Mouse (Mus musculus): Measurements from ENCODE around the gene 4930562C15Rik. TPM values are rescaled to one million over a fixed set of nuclear protein-coding genes. Genes with fewer than 3 reads are reported as not detected.

Gene 4930562C15Rik
- total and polyA plus RNA-seq, 2 experiments from 2014 or later = 0.17 TPM; not detected in 1

- Histone ChIP-seq H3K9me3 (ENCODE audit: low read length) (no peaks in the 10 kb centered on the region), H3K27me3 (ENCODE audit: insufficient read depth, low read length) (no peaks in the 10 kb centered on the region), H3K4me1 (ENCODE audit: insufficient read depth) (no peaks in the 10 kb centered on the region), H3K9ac (no peak overlapping the region), H3K4me3 (ENCODE audit: low read depth, low read length) (no peak overlapping the region), H3K27ac (ENCODE audit: low read depth, low read length) (no peak overlapping the region), H3K36me3 (ENCODE audit: insufficient read depth) (peaks cover 57% of the 10 kb centered on the region), H3K4me2 (ENCODE audit: low read depth) (no peak overlapping the region)
- WGBS = 86% methylated on average over 2 of the region's 2 CpGs
- ATAC-seq (no peak), DNase-seq (no peak)
- TF ChIP-seq CTCF (IDR thresholded peaks at IDR 0.05; ENCODE audit: low read depth) = no peak
Observed at GRCm38 (mm10) chr16:4916608-4917007, 81.4 kb downstream of the 4930562C15Rik start.

Other genes with a start within 250 kb of the 4930562C15Rik start
- 13.3 and 15.2 TPM in 2 replicates for gene Glis2, start 240.7 kb upstream of the 4930562C15Rik start, total RNA-seq (2014; rRNA removed)
- 7.1 and 11.6 TPM in 2 replicates for gene Glis2, start 240.7 kb upstream of the 4930562C15Rik start, polyA plus RNA-seq (2015; fragmentation: Nextera tagmentation; extraction: Ambion mirVana)
- 52.2 and 54.5 TPM in 2 replicates for gene Pam16, start 210.4 kb upstream of the 4930562C15Rik start, total RNA-seq (2014; rRNA removed)
- gene Pam16, start 210.4 kb upstream of the 4930562C15Rik start, polyA plus RNA-seq (2015; fragmentation: Nextera tagmentation; extraction: Ambion mirVana) = 138 and 161 TPM in 2 replicates
- 5.5 and 6.5 TPM in 2 replicates for gene Vasn, start 195.5 kb upstream of the 4930562C15Rik start, total RNA-seq (2014; rRNA removed)
- gene Vasn, start 195.5 kb upstream of the 4930562C15Rik start, polyA plus RNA-seq (2015; fragmentation: Nextera tagmentation; extraction: Ambion mirVana) = 3.0 and 3.6 TPM in 2 replicates
- 47.2 and 51.5 TPM in 2 replicates for gene Dnaja3, start 195.4 kb upstream of the 4930562C15Rik start, total RNA-seq (2014; rRNA removed)
- gene Dnaja3, start 195.4 kb upstream of the 4930562C15Rik start, polyA plus RNA-seq (2015; fragmentation: Nextera tagmentation; extraction: Ambion mirVana) = 37.5 and 48.6 TPM in 2 replicates
- gene Coro7, start 155.6 kb upstream of the 4930562C15Rik start, total RNA-seq (2014; rRNA removed) = 24.9 and 25.2 TPM in 2 replicates
- 23.5 and 29.3 TPM in 2 replicates for gene Coro7, start 155.6 kb upstream of the 4930562C15Rik start, polyA plus RNA-seq (2015; fragmentation: Nextera tagmentation; extraction: Ambion mirVana)
- 45.7 and 46.1 TPM in 2 replicates for gene Nmral1, start 116.1 kb upstream of the 4930562C15Rik start, total RNA-seq (2014; rRNA removed)
- 42.9 and 44.3 TPM in 2 replicates for gene Nmral1, start 116.1 kb upstream of the 4930562C15Rik start, polyA plus RNA-seq (2015; fragmentation: Nextera tagmentation; extraction: Ambion mirVana)
- gene Hmox2, start 109.1 kb upstream of the 4930562C15Rik start, total RNA-seq (2014; rRNA removed) = 54.5 and 63.7 TPM in 2 replicates
- gene Hmox2, start 109.1 kb upstream of the 4930562C15Rik start, polyA plus RNA-seq (2015; fragmentation: Nextera tagmentation; extraction: Ambion mirVana) = 88.7 and 92.5 TPM in 2 replicates
- gene Cdip1, start 45.1 kb upstream of the 4930562C15Rik start, total RNA-seq (2014; rRNA removed) = 89.5 and 99.0 TPM in 2 replicates
- 107 and 115 TPM in 2 replicates for gene Cdip1, start 45.1 kb upstream of the 4930562C15Rik start, polyA plus RNA-seq (2015; fragmentation: Nextera tagmentation; extraction: Ambion mirVana)
- gene Ubald1, start 44.9 kb downstream of the 4930562C15Rik start, total RNA-seq (2014; rRNA removed) = 27.7 and 37.7 TPM in 2 replicates
- 79.2 and 80.7 TPM in 2 replicates for gene Ubald1, start 44.9 kb downstream of the 4930562C15Rik start, polyA plus RNA-seq (2015; fragmentation: Nextera tagmentation; extraction: Ambion mirVana)
- 123 and 167 TPM in 2 replicates for gene Mgrn1, start 50.8 kb downstream of the 4930562C15Rik start, total RNA-seq (2014; rRNA removed)
- 96.1 and 109 TPM in 2 replicates for gene Mgrn1, start 50.8 kb downstream of the 4930562C15Rik start, polyA plus RNA-seq (2015; fragmentation: Nextera tagmentation; extraction: Ambion mirVana)
- 36.6 and 40.0 TPM in 2 replicates for gene Nudt16l1, start 103.3 kb downstream of the 4930562C15Rik start, total RNA-seq (2014; rRNA removed)
- gene Nudt16l1, start 103.3 kb downstream of the 4930562C15Rik start, polyA plus RNA-seq (2015; fragmentation: Nextera tagmentation; extraction: Ambion mirVana) = 133 and 140 TPM in 2 replicates
- gene Anks3, start 128.8 kb downstream of the 4930562C15Rik start, total RNA-seq (2014; rRNA removed) = 55.6 and 58.6 TPM in 2 replicates
- 34.8 and 37.6 TPM in 2 replicates for gene Anks3, start 128.8 kb downstream of the 4930562C15Rik start, polyA plus RNA-seq (2015; fragmentation: Nextera tagmentation; extraction: Ambion mirVana)
- gene Sept12, start 162.4 kb downstream of the 4930562C15Rik start, total RNA-seq (2014; rRNA removed) = not detected in 2 replicates
- gene Sept12, start 162.4 kb downstream of the 4930562C15Rik start, polyA plus RNA-seq (2015; fragmentation: Nextera tagmentation; extraction: Ambion mirVana) = not detected in 2 replicates
- gene Smim22, start 171.9 kb downstream of the 4930562C15Rik start, total RNA-seq (2014; rRNA removed) = not detected in 2 replicates
- 0.87 and 1.8 TPM in 2 replicates for gene Smim22, start 171.9 kb downstream of the 4930562C15Rik start, polyA plus RNA-seq (2015; fragmentation: Nextera tagmentation; extraction: Ambion mirVana)
- 55.3 and 75.3 TPM in 2 replicates for gene Rogdi, start 178.1 kb downstream of the 4930562C15Rik start, total RNA-seq (2014; rRNA removed)
- 107 and 130 TPM in 2 replicates for gene Rogdi, start 178.1 kb downstream of the 4930562C15Rik start, polyA plus RNA-seq (2015; fragmentation: Nextera tagmentation; extraction: Ambion mirVana)
- 180 and 186 TPM in 2 replicates for gene Glyr1, start 214.4 kb downstream of the 4930562C15Rik start, total RNA-seq (2014; rRNA removed)
- 138 and 157 TPM in 2 replicates for gene Glyr1, start 214.4 kb downstream of the 4930562C15Rik start, polyA plus RNA-seq (2015; fragmentation: Nextera tagmentation; extraction: Ambion mirVana)
- 24.2 and 34.9 TPM in 2 replicates for gene Ubn1, start 214.6 kb downstream of the 4930562C15Rik start, total RNA-seq (2014; rRNA removed)
- 4.7 and 7.0 TPM in 2 replicates for gene Ubn1, start 214.6 kb downstream of the 4930562C15Rik start, polyA plus RNA-seq (2015; fragmentation: Nextera tagmentation; extraction: Ambion mirVana)